Mouse (Mus musculus) NIH3T3 (cell line): Measurements from ENCODE around the gene Myg1.

Source experiments
- DNase-seq: peaks from one replicate; pipeline ENCODE4 v3.0.0-alpha.2; 2012; ENCODE audit warnings: low read depth

The Myg1 gene

GRCm38 (mm10) chr15:102386640-102387039, 55.1 kb downstream of the Myg1 start:
- no peak for DNase-seq
